In genomic region chr3:55787487-55788213, GRCm38 (mm10) we compare ENCODE assay signal across 8 mouse cellular contexts. TPM values are rescaled to one million over a fixed set of nuclear protein-coding genes. Genes with fewer than 3 reads are reported as not detected.
A peak's percentile ranks its signal among the peaks of the same experiment; 100 is the strongest.
DNase-seq lines count a peak whose midpoint lies in the region; ATAC-seq and TF ChIP-seq lines count a peak whose summit lies in the region.

No protein-coding gene starts in this region.

- peak overlapping the region; percentile 83 for H3K4me2 ChIP-seq in intestine, embryonic 15.5 days (replicated peaks)
- peak overlapping the region; percentile 59 for H3K4me2 ChIP-seq in liver, embryonic 16.5 days (ENCODE audit: low read depth, low read length)
- peak overlapping the region; percentile 78 for H3K4me2 ChIP-seq in neural tube, embryonic 13.5 days

- no peaks in the 10 kb centered on the region for H3K9me3 ChIP-seq in intestine, embryonic 15.5 days
- no peaks in the 10 kb centered on the region for H3K9me3 ChIP-seq in liver, embryonic 16.5 days (replicated peaks; ENCODE audit: control insufficient read depth, low read length)
- no peaks in the 10 kb centered on the region for H3K9me3 ChIP-seq in neural tube, embryonic 13.5 days

- TF ChIP-seq CTCF in layer of hippocampus, adult 2 months (conservative IDR thresholded peaks at IDR 0.05): no peak

- H3K4me3 ChIP-seq in layer of hippocampus, adult 2 months: peak overlapping the region; percentile 44
- peak overlapping the region; percentile 42 for H3K4me3 ChIP-seq in intestine, embryonic 15.5 days (replicated peaks)
- H3K4me3 ChIP-seq in liver, embryonic 16.5 days (ENCODE audit: low read depth, low read length): peak overlapping the region; percentile 39
- peak overlapping the region; percentile 46 for H3K4me3 ChIP-seq in neural tube, embryonic 13.5 days

- H3K9ac ChIP-seq in intestine, embryonic 15.5 days: peak overlapping the region; percentile 45; the same call in 1 of the 2 replicates
- 0 out of 2 replicates have a peak overlapping the region, but pooled peaks have one; percentile 20 for H3K9ac ChIP-seq in liver, embryonic 16.5 days (ENCODE audit: low read depth, low read length)
- peak overlapping the region; percentile 87 for H3K9ac ChIP-seq in neural tube, embryonic 13.5 days

- no peaks in the 10 kb centered on the region for H3K36me3 ChIP-seq in intestine, embryonic 15.5 days
- no peaks in the 10 kb centered on the region for H3K36me3 ChIP-seq in liver, embryonic 16.5 days (ENCODE audit: control insufficient read depth, insufficient read depth)
- no peaks in the 10 kb centered on the region for H3K36me3 ChIP-seq in neural tube, embryonic 13.5 days

- ATAC-seq in intestine, embryonic 15.5 days: peak; percentile 77
- no peak for ATAC-seq in liver, embryonic 16.5 days (ENCODE audit: low read depth)
- peak; percentile 62 for ATAC-seq in neural tube, embryonic 13.5 days (ENCODE audit: low read depth)

- H3K27me3 ChIP-seq in intestine, embryonic 15.5 days (replicated peaks): peaks cover 18% of the 10 kb centered on the region
- H3K27me3 ChIP-seq in liver, embryonic 16.5 days (ENCODE audit: control insufficient read depth, insufficient read depth, low read depth, low read length): peaks cover 49% of the 10 kb centered on the region
- H3K27me3 ChIP-seq in neural tube, embryonic 13.5 days: peaks cover 31% of the 10 kb centered on the region

- H3K27ac ChIP-seq in layer of hippocampus, adult 2 months: peak overlapping the region; percentile 46
- peak overlapping the region; percentile 32; the same call in 1 of the 2 replicates for H3K27ac ChIP-seq in intestine, embryonic 15.5 days
- H3K27ac ChIP-seq in liver, embryonic 16.5 days (ENCODE audit: low read length): no peak overlapping the region
- H3K27ac ChIP-seq in neural tube, embryonic 13.5 days (replicated peaks): peak overlapping the region; percentile 99

- 0 out of 2 replicates have a peak, but pooled peaks cover 4% of the 10 kb centered on the region for H3K4me1 ChIP-seq in intestine, embryonic 15.5 days (replicated peaks)
- H3K4me1 ChIP-seq in liver, embryonic 16.5 days (ENCODE audit: control insufficient read depth, low read depth, low read length): peaks cover 2% of the 10 kb centered on the region; the same call in 1 of the 2 replicates
- peaks cover 45% of the 10 kb centered on the region for H3K4me1 ChIP-seq in neural tube, embryonic 13.5 days (replicated peaks)

- DNase-seq in layer of hippocampus, adult 2 months (ENCODE audit: low spot score in 2 of 2): no peak
- no peak for DNase-seq in layer of hippocampus, adult 9-11 months
- peak; percentile 71 for DNase-seq in embryo, embryonic 10 days (ENCODE audit: low spot score)
- peak; percentile 94 for DNase-seq in heart, adult 11 months
- no peak for DNase-seq in natural killer cell, adult 2 months (ENCODE audit: low spot score in 2 of 2)

- WGBS in intestine, embryonic 15.5 days: 3% methylated on average over 54 of the region's 54 CpGs
- under 1% methylated on average over 54 of the region's 54 CpGs for WGBS in liver, embryonic 16.5 days (ENCODE audit: insufficient replicate concordance)
- under 1% methylated on average over 54 of the region's 54 CpGs for WGBS in neural tube, embryonic 13.5 days

RNA-seq across cellular contexts. Expression of gene Mab21l1, which starts 5.3 kb away (rescaled TPM):
- under 1 TPM; 0.64 to 0.77 TPM for total RNA-seq in layer of hippocampus, adult 2 months (2021)
- polyA plus RNA-seq in intestine, embryonic 15.5 days (2015; fragmentation: Nextera tagmentation; extraction: Ambion mirVana): 10.7 and 13.0 TPM in 2 replicates
- 0.05 and 0.08 TPM in 2 replicates for polyA plus RNA-seq in liver, embryonic 16.5 days (2015; fragmentation: Nextera tagmentation; extraction: Ambion mirVana)
- polyA plus RNA-seq in neural tube, embryonic 13.5 days (2015; fragmentation: Nextera tagmentation; extraction: Ambion mirVana): 80.7 and 96.6 TPM in 2 replicates

Comparison
In these comparisons a context has a peak if more than half of its experiments do, and no peak if none do; other contexts are left out.
1. DNase-seq: peak in embryo, embryonic 10 days (single experiment) and heart, adult 11 months (single experiment); none in layer of hippocampus, adult 2 months (0 of 2), layer of hippocampus, adult 9-11 months (single experiment) and natural killer cell, adult 2 months (0 of 2).
2. H3K9ac ChIP-seq: peak in every context shown above with its lines; median percentile 87 in neural tube, embryonic 13.5 days; 45 in intestine, embryonic 15.5 days; 20 in liver, embryonic 16.5 days.
3. RNA of gene Mab21l1, which starts 5.3 kb away (polyA plus RNA-seq): 80.7 to 96.6 TPM in neural tube, embryonic 13.5 days and 10.7 to 13.0 TPM in intestine, embryonic 15.5 days; 0.05 to 0.08 TPM in liver, embryonic 16.5 days; every median in the first group is over 10 times any median in the second.
4. Peak in every context shown above with its lines, with median percentiles within 50 percentile points of each other: H3K4me3 ChIP-seq and H3K4me2 ChIP-seq.